Mouse (Mus musculus) myocyte (in vitro differentiated cells): ENCODE data around the gene Gm3159.
"Not testable (repeated sequence)": the region's sequence is repeated elsewhere in the genome, so short reads cannot be mapped to it uniquely, and the experiment has no call there.

ENCODE experiments used
- CEBPB ChIP-seq: IDR thresholded peaks from 2 replicates; pipeline ENCODE4 v1.6.1; 2011; ENCODE audit warnings: mild to moderate bottlenecking, moderate library complexity; ENCODE audit not compliant: poor library complexity, insufficient read depth, severe bottlenecking
- MYOD1 ChIP-seq, 3 experiments: IDR thresholded peaks; one replicate each; pipeline ENCODE4 v1.6.1; 2011; ENCODE audit warnings: control low read depth in 2 of 3, low read depth in 2 of 3, mild to moderate bottlenecking in 2 of 3, moderate library complexity in 1 of 3; ENCODE audit not compliant: insufficient read length in 2 of 3, control insufficient read depth in 1 of 3
- MYOG ChIP-seq, 3 experiments: IDR thresholded peaks; one replicate each; pipeline ENCODE4 v1.6.1; 2011; ENCODE audit warnings: control low read depth in 2 of 3, low read depth in 2 of 3, mild to moderate bottlenecking in 2 of 3; ENCODE audit not compliant: insufficient read length in 2 of 3, control insufficient read depth in 1 of 3, insufficient read depth in 1 of 3
- POLR2A ChIP-seq: IDR thresholded peaks from one replicate; pipeline ENCODE4 v1.6.1; 2011; ENCODE audit warnings: low read depth, mild to moderate bottlenecking, control low read depth, moderate library complexity; ENCODE audit not compliant: insufficient read length
- POLR2AphosphoS2 ChIP-seq: IDR thresholded peaks from one replicate; pipeline ENCODE4 v1.6.1; 2011; ENCODE audit warnings: low read depth, control low read depth; ENCODE audit not compliant: insufficient read length
- TCF12 ChIP-seq: IDR thresholded peaks from one replicate; pipeline ENCODE4 v1.6.1; 2011; ENCODE audit warnings: mild to moderate bottlenecking, control low read depth; ENCODE audit not compliant: poor library complexity, insufficient read depth, severe bottlenecking

- not testable (repeated sequence) for TF ChIP-seq POLR2A; CEBPB; MYOD1 (IDR thresholded peaks at IDR 0.05; ENCODE audit: control insufficient read depth in 1 of 3, insufficient read length in 2 of 3, low read depth in 2 of 3); TCF12; MYOG (IDR thresholded peaks at IDR 0.05; ENCODE audit: control insufficient read depth in 1 of 3, insufficient read depth in 1 of 3, insufficient read length in 2 of 3, low read depth in 2 of 3); POLR2AphosphoS2
These were observed 12.6 kb downstream of the Gm3159 start for GRCm38 (mm10) chr14:4409939-4410338.
